Mouse (Mus musculus) intestine, embryonic 15.5 days (tissue): ENCODE measurements around the gene Dst. TPM values are rescaled to one million over a fixed set of nuclear protein-coding genes. Genes with fewer than 3 reads are reported as not detected.

Experiments
- ATAC-seq: fragments of 200-750 bp; cut with Nextera tagmentation; 2 replicates; pipeline ENCODE4 v1.8.0; 2017; ENCODE audit warnings: moderate TSS enrichment, moderate library complexity
- H3K27ac ChIP-seq: fragments of 300-500 bp; sonication (generic); 2 replicates; pipeline ENCODE4 v1.5.1; 2015; ENCODE audit warnings: mild to moderate bottlenecking, inconsistent platforms
- H3K27me3 ChIP-seq: fragments of 300-500 bp; sonication (generic); replicated peaks from 2 replicates; pipeline ENCODE4 v1.6.1; 2015; ENCODE audit warnings: inconsistent platforms
- H3K36me3 ChIP-seq: fragments of 300-500 bp; sonication (generic); 2 replicates; pipeline ENCODE4 v1.6.1; 2015; ENCODE audit warnings: inconsistent platforms
- H3K4me1 ChIP-seq: fragments of 300-500 bp; sonication (generic); replicated peaks from 2 replicates; pipeline ENCODE4 v1.6.1; 2015; ENCODE audit warnings: inconsistent platforms
- H3K4me2 ChIP-seq: fragments of 300-500 bp; sonication (generic); replicated peaks from 2 replicates; pipeline ENCODE4 v1.6.1; 2015; ENCODE audit warnings: mild to moderate bottlenecking, inconsistent platforms
- H3K4me3 ChIP-seq: fragments of 300-500 bp; sonication (generic); replicated peaks from 2 replicates; pipeline ENCODE4 v1.5.1; 2015; ENCODE audit warnings: inconsistent platforms
- H3K9ac ChIP-seq: fragments of 300-500 bp; sonication (generic); 2 replicates; pipeline ENCODE4 v1.6.1; 2015; ENCODE audit warnings: inconsistent platforms
- H3K9me3 ChIP-seq: fragments of 300-500 bp; sonication (generic); 2 replicates; pipeline ENCODE4 v1.6.1; 2016; ENCODE audit warnings: inconsistent platforms
- WGBS: fragments of 180-500 bp; shearing (Covaris S2); methylation state at CpG from one replicate; pipeline ENCODE4 v1.1.7; 2015; 5-methylcytosine and 5-hydroxymethylcytosine counted together
- polyA plus RNA-seq: library from polyadenylated mRNA; unstranded; fragments of >200 nt; fragmentation: Nextera tagmentation; extraction: Ambion mirVana; gene quantifications from 2 replicates; pipeline ENCODE4 v1.2.1, GENCODE M21; 2015

The Dst gene
- polyA plus RNA-seq, 1 experiment from 2014 or later = 19.2 TPM

DNA sequence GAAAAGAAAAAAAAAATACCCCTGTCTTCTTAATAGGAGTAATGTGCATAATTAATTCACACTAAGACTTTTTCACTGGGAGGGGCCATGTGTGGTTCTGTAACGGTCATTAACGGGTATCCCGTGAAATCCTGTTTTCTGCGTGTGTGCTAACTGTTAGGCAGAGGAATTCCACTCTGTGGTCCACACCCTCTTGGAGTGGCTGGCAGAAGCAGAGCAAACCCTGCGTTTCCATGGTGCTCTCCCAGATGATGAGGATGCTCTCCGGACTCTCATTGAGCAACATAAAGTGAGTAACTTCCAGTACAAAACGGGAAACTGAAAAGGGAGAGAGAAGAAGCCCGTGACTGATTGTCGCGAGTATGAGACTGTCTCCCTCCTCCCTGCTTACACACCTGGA lies 379.7 kb downstream of the Dst start:
- Histone ChIP-seq H3K4me3 (no peak overlapping the region), H3K36me3 (0 out of 2 replicates have a peak, but pooled peaks cover 11% of the 10 kb centered on the region), H3K4me2 (no peak overlapping the region), H3K9me3 (no peaks in the 10 kb centered on the region), H3K27ac (no peak overlapping the region), H3K27me3 (no peaks in the 10 kb centered on the region), H3K9ac (no peak overlapping the region), H3K4me1 (0 out of 2 replicates have a peak, but pooled peaks cover 3% of the 10 kb centered on the region)
- 88% methylated on average over 10 of the region's 10 CpGs for WGBS
- no peak for ATAC-seq

DNA sequence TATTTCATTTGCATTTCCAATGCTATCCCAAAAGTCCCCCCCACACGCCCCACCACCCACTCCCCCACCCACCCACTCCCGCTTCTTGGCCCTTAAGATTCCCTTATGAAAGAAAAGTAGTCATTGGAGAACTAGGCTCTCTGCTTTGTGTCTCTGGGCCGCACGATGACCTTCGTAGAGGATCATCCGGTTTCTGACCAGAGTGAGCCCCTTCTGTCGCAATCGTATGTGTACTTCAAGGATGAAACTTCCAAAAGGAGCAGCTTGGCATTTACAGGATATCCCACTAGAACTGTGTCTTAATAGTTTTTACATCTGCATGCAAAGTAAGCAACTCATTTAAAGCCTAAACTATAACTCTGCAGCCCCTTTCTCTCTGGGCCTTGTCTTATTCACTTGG lies 380.2 kb downstream of the Dst start:
- 92% methylated on average over 8 of the region's 8 CpGs for WGBS
- H3K27me3 ChIP-seq = no peaks in the 10 kb centered on the region
- 0 out of 2 replicates have a peak, but pooled peaks cover 3% of the 10 kb centered on the region for H3K4me1 ChIP-seq
- H3K9me3 ChIP-seq = no peaks in the 10 kb centered on the region
- ATAC-seq = no peak
- no peak overlapping the region for H3K4me3 ChIP-seq
- no peak overlapping the region for H3K9ac ChIP-seq
- H3K4me2 ChIP-seq = no peak overlapping the region
- H3K36me3 ChIP-seq = peaks cover 11% of the 10 kb centered on the region; the same call in 1 of the 2 replicates
- no peak overlapping the region for H3K27ac ChIP-seq

DNA sequence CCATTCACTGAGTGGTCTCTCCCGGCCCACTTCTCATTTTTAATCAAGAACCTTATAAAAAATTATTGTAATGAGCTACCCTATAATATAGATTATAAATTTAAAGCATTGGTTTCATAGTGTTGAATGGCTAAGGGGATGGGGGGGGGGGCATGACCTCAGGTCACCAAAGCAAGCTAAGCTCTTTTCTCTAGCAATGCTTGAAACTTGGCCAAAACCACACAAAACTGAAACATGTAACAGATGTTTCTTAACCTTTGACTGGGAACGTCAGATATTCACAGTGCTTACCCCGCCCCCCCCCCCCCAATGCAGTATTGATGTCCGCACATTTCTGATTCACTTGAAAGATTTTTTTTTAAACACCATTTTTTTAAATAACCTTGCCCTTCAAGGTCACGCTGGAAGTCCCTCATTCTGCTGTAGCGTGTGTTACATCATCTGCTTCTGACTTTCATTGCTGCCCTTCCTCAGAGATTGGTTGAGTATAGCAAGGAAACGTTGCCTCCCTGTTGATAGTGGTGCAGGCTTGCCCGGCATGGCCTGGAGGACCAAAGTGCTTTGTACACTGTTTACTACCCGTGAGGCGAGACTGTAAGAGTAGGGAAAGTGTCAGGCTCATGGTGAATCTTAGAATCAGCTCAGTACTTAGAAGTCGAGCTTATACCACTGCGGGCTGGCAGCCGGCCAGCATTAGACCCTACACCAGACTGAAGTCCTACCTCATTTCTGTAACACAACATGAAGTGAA lies 380.9 kb downstream of the Dst start:
- 71% methylated on average over 13 of the region's 13 CpGs for WGBS
- Histone ChIP-seq H3K9me3 (no peaks in the 10 kb centered on the region), H3K27ac (0 out of 2 replicates have a peak overlapping the region, but pooled peaks have one; percentile 2), H3K9ac (no peak overlapping the region), H3K4me2 (no peak overlapping the region), H3K36me3 (peaks cover 11% of the 10 kb centered on the region; the same call in 1 of the 2 replicates), H3K4me3 (no peak overlapping the region), H3K27me3 (no peaks in the 10 kb centered on the region), H3K4me1 (0 out of 2 replicates have a peak, but pooled peaks cover 3% of the 10 kb centered on the region)
- no peak for ATAC-seq

DNA sequence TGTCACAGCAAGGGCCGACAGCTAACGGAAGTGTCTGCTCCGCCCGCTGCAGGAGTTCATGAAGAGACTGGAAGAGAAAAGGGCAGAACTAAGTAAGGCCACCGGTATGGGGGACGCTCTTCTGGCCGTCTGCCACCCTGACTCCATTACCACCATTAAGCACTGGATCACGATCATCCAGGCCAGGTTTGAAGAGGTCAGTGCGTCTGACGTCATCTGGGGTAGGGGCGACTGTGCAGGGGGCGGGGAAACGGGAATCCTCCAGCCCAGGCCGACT lies 381.4 kb downstream of the Dst start:
- 79% methylated on average over 14 of the region's 14 CpGs for WGBS
- H3K4me2 ChIP-seq = no peak overlapping the region
- no peaks in the 10 kb centered on the region for H3K27me3 ChIP-seq
- H3K4me3 ChIP-seq = no peak overlapping the region
- no peak overlapping the region for H3K9ac ChIP-seq
- ATAC-seq = no peak
- 0 out of 2 replicates have a peak overlapping the region, but pooled peaks have one; percentile 2 for H3K27ac ChIP-seq
- H3K36me3 ChIP-seq = peaks cover 6% of the 10 kb centered on the region; the same call in 1 of the 2 replicates
- no peaks in the 10 kb centered on the region for H3K9me3 ChIP-seq
- 0 out of 2 replicates have a peak, but pooled peaks cover 3% of the 10 kb centered on the region for H3K4me1 ChIP-seq

DNA sequence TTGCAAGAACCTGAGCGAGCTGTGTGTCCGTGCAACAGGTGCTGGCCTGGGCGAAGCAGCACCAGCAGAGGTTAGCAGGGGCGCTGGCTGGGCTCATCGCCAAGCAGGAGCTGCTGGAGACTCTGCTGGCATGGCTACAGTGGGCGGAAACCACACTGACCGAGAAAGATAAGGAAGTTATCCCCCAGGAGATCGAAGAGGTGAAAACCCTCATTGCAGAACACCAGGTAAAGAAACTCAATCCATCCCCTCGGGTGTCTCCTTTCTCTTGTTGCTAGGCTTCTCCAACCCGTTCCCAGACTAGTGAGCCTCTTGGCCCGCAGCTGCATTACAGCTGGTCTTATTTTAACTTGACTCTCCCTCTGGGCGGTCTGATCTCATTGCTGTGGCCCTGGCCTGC lies 382.3 kb downstream of the Dst start:
- Histone ChIP-seq H3K4me3 (no peak overlapping the region), H3K36me3 (peaks cover 2% of the 10 kb centered on the region; the same call in 1 of the 2 replicates), H3K27me3 (no peaks in the 10 kb centered on the region), H3K9ac (no peak overlapping the region), H3K9me3 (no peaks in the 10 kb centered on the region), H3K27ac (no peak overlapping the region), H3K4me1 (0 out of 2 replicates have a peak, but pooled peaks cover 3% of the 10 kb centered on the region), H3K4me2 (no peak overlapping the region)
- WGBS = 84% methylated on average over 12 of the region's 12 CpGs
- ATAC-seq = no peak

DNA sequence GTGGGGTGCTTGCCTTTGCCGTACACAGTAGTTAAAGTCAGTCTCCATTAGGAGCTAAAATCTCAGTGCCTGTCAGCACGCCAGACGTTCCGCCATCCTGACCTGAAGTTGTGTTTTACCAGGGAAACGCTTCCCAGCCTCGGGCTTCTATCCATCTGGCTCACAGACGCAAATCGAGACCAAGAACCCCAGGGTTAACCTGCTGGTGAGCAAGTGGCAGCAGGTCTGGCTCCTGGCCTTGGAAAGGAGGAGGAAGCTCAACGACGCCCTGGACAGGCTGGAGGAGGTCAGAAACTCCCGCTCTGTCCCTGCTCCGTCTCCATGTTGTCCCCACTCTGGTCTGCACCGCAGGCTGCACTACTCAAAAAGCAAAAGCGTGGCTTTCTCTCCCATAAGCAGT lies 385.2 kb downstream of the Dst start:
- H3K27me3 ChIP-seq = no peaks in the 10 kb centered on the region
- no peak overlapping the region for H3K27ac ChIP-seq
- WGBS = 86% methylated on average over 14 of the region's 14 CpGs
- H3K4me1 ChIP-seq = 0 out of 2 replicates have a peak, but pooled peaks cover 3% of the 10 kb centered on the region
- no peaks in the 10 kb centered on the region for H3K9me3 ChIP-seq
- H3K4me2 ChIP-seq = no peak overlapping the region
- H3K36me3 ChIP-seq = peaks cover 5% of the 10 kb centered on the region; the same call in 1 of the 2 replicates
- no peak overlapping the region for H3K4me3 ChIP-seq
- no peak for ATAC-seq
- H3K9ac ChIP-seq = no peak overlapping the region

DNA sequence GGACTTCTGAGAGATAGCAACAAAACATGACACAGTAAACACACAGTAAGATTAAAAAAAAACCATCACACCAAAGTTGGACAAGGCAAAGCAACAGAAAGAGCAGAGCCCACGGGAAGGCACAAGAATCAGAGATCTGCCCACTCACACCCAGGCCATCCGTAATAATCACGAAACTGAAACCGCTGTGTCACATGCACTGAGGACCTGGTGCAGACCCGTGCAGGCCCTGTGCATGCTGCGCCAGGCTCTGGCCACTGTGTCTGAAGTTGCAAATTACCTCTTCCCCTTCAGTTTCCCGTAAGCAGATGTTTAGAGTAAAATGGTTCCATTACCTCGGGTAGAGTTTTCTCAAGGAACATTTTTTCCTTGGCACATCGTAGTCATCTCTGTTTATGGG lies 389.6 kb downstream of the Dst start:
- H3K9ac ChIP-seq = no peak overlapping the region
- H3K4me2 ChIP-seq = no peak overlapping the region
- peaks cover 3% of the 10 kb centered on the region; the same call in 1 of the 2 replicates for H3K36me3 ChIP-seq
- no peak overlapping the region for H3K4me3 ChIP-seq
- H3K27me3 ChIP-seq = no peaks in the 10 kb centered on the region
- H3K27ac ChIP-seq = no peak overlapping the region
- WGBS = 88% methylated on average over 9 of the region's 9 CpGs
- no peak for ATAC-seq
- H3K4me1 ChIP-seq = no peaks in the 10 kb centered on the region
- H3K9me3 ChIP-seq = no peaks in the 10 kb centered on the region

DNA sequence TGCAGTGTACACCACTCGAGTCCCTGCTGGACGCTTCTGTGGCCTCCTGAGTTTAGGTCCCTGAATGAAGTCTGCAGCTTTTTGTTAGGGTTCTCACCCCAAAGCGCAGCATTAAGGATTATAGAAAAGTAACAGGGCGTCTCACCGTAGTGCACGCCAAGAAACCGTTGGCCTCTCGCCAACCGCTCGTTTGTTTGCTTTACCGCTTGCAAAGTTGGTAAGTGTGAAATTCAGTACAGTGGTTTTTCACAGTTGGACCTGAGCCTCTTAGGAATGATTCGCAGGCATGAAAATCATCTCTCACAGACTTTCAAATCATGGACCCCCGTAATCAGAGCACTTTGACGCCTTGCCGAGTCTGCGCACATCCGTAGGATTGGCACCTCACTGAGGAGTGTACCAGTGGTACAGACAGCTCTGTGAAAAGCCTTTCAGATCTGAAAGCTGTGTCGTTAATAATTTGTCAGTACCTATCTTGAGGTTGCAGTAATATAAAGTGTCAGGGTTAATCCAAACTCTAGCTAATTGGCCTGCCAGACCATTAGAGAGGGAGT lies 390.7 kb downstream of the Dst start:
- Histone ChIP-seq H3K9me3 (no peaks in the 10 kb centered on the region), H3K4me2 (no peak overlapping the region), H3K9ac (no peak overlapping the region), H3K4me3 (no peak overlapping the region), H3K27me3 (no peaks in the 10 kb centered on the region), H3K36me3 (peaks cover 5% of the 10 kb centered on the region; the same call in 1 of the 2 replicates), H3K27ac (no peak overlapping the region), H3K4me1 (no peaks in the 10 kb centered on the region)
- WGBS = 78% methylated on average over 18 of the region's 18 CpGs
- no peak for ATAC-seq

DNA sequence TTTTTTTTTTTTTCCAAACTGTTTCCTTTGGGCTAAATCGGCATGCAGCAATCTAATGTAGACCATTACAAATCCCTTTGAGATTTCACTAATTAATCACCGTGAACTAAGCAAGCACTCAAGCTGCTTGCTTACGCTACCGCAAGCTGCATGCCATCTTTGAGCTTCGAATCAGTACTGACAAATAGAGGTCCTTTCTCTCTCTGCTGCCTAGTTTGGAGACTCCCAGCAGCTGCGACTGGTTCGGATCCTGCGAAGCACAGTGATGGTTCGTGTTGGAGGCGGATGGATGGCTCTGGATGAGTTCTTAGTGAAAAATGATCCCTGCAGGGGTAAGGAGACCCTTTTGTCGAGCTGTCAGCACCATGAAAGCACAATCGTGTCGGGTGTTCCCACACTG lies 391.5 kb downstream of the Dst start:
- Histone ChIP-seq H3K36me3 (0 out of 2 replicates have a peak, but pooled peaks cover 5% of the 10 kb centered on the region), H3K27ac (no peak overlapping the region), H3K9ac (no peak overlapping the region), H3K9me3 (no peaks in the 10 kb centered on the region), H3K4me3 (no peak overlapping the region), H3K27me3 (no peaks in the 10 kb centered on the region), H3K4me1 (no peaks in the 10 kb centered on the region), H3K4me2 (no peak overlapping the region)
- ATAC-seq = no peak
- WGBS = 86% methylated on average over 13 of the region's 13 CpGs

DNA sequence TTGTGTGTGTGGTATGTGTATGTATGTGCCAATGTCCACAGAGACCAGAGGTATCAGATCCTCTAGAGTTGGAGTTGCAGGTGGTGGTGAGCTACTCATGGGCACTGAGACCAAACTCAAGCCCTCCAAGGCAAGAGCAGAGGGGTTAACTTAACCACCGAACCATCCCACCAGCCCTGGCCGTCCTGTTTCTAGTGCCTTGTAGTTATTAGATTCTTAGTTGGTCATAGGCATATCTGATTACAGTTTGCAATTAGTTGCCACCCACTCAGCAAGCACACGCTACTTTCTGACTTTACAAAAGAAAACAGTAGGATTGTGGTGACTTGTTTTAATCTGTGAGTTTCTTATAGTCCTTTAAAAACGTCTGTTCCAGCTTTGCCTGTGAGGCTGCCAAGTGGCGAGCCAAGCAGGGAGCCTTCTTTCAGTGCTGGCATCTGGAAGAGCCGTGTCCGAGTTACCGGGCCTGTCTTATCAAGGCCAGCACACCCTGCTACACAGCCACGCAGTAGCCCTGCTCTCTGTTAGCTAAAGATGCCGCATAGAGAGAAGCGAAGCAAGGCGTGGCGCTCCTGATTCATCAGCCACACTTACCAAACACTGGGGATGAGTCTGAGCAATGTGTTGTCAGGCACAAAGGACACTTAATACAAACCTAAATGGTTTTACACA lies 392.4 kb downstream of the Dst start:
- no peak overlapping the region for H3K4me2 ChIP-seq
- no peak overlapping the region for H3K4me3 ChIP-seq
- no peak for ATAC-seq
- H3K27me3 ChIP-seq = no peaks in the 10 kb centered on the region
- H3K36me3 ChIP-seq = 0 out of 2 replicates have a peak, but pooled peaks cover 5% of the 10 kb centered on the region
- H3K27ac ChIP-seq = no peak overlapping the region
- 88% methylated on average over 13 of the region's 13 CpGs for WGBS
- no peaks in the 10 kb centered on the region for H3K4me1 ChIP-seq
- no peaks in the 10 kb centered on the region for H3K9me3 ChIP-seq
- H3K9ac ChIP-seq = no peak overlapping the region

DNA sequence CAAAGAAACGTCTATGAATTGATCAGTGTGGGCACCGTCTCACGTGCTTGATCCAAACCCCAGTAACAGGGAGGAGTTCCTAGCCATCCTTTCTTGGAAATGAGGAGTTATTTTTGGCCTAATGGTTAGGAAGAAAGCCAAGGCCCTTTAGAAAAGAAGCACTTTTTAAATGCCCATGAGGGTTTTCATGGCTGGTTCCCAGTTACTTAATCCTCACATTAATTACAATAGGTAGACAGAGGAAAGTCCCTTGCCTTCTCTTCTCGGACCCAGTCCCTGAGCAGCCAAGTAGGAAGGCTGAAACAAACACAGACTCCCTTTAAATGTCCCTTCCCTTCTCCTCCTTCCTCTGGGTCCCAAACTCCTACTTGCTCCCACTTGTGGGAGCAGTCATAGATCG lies 396.2 kb downstream of the Dst start:
- WGBS = 81% methylated on average over 5 of the region's 5 CpGs
- H3K36me3 ChIP-seq = 0 out of 2 replicates have a peak, but pooled peaks cover 2% of the 10 kb centered on the region

DNA sequence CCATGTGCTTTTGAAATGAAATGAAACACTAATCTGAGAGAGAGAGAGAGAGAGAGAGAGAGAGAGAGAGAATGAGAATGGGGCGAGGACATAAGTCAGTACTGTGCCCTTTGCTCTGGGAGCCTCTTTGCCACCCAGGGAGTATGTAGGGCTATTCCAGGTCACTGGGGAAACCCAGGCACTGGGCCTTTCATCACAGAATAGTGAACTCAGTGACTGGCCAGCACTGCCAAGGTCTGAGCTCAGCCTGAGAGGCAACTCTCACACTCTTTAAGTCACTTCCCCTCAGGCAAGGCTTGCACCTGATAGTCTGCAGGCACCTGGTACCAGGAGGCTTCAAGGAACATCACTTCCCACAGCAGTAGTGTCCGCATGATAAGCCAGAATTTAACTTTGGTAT lies 398.7 kb downstream of the Dst start:
- WGBS = 88% methylated on average over 2 of the region's 2 CpGs
- H3K4me3 ChIP-seq = no peak overlapping the region

More for the DNA sequence above, 396.2 kb downstream of the Dst start:
- ATAC-seq = no peak
- Histone ChIP-seq H3K4me3 (no peak overlapping the region), H3K27ac (no peak overlapping the region), H3K9ac (no peak overlapping the region), H3K9me3 (no peaks in the 10 kb centered on the region), H3K4me1 (no peaks in the 10 kb centered on the region), H3K4me2 (no peak overlapping the region), H3K27me3 (no peaks in the 10 kb centered on the region)

More for the DNA sequence above, 398.7 kb downstream of the Dst start:
- no peaks in the 10 kb centered on the region for H3K27me3 ChIP-seq
- no peak for ATAC-seq
- 0 out of 2 replicates have a peak, but pooled peaks cover 2% of the 10 kb centered on the region for H3K36me3 ChIP-seq
- no peaks in the 10 kb centered on the region for H3K9me3 ChIP-seq
- H3K4me1 ChIP-seq = no peaks in the 10 kb centered on the region
- H3K9ac ChIP-seq = no peak overlapping the region
- no peak overlapping the region for H3K4me2 ChIP-seq
- H3K27ac ChIP-seq = no peak overlapping the region
